Mouse (Mus musculus) intestine, embryonic 15.5 days (tissue): ENCODE measurements around the gene Flnb. TPM values are rescaled to one million over a fixed set of nuclear protein-coding genes. Genes with fewer than 3 reads are reported as not detected.

Source experiments
- ATAC-seq: fragments of 200-750 bp; cut with Nextera tagmentation; 2 replicates; pipeline ENCODE4 v1.8.0; 2017; ENCODE audit warnings: moderate TSS enrichment, moderate library complexity
- H3K27ac ChIP-seq: fragments of 300-500 bp; sonication (generic); 2 replicates; pipeline ENCODE4 v1.5.1; 2015; ENCODE audit warnings: mild to moderate bottlenecking, inconsistent platforms
- H3K27me3 ChIP-seq: fragments of 300-500 bp; sonication (generic); replicated peaks from 2 replicates; pipeline ENCODE4 v1.6.1; 2015; ENCODE audit warnings: inconsistent platforms
- H3K36me3 ChIP-seq: fragments of 300-500 bp; sonication (generic); 2 replicates; pipeline ENCODE4 v1.6.1; 2015; ENCODE audit warnings: inconsistent platforms
- H3K4me1 ChIP-seq: fragments of 300-500 bp; sonication (generic); replicated peaks from 2 replicates; pipeline ENCODE4 v1.6.1; 2015; ENCODE audit warnings: inconsistent platforms
- H3K4me2 ChIP-seq: fragments of 300-500 bp; sonication (generic); replicated peaks from 2 replicates; pipeline ENCODE4 v1.6.1; 2015; ENCODE audit warnings: mild to moderate bottlenecking, inconsistent platforms
- H3K4me3 ChIP-seq: fragments of 300-500 bp; sonication (generic); replicated peaks from 2 replicates; pipeline ENCODE4 v1.5.1; 2015; ENCODE audit warnings: inconsistent platforms
- H3K9ac ChIP-seq: fragments of 300-500 bp; sonication (generic); 2 replicates; pipeline ENCODE4 v1.6.1; 2015; ENCODE audit warnings: inconsistent platforms
- H3K9me3 ChIP-seq: fragments of 300-500 bp; sonication (generic); 2 replicates; pipeline ENCODE4 v1.6.1; 2016; ENCODE audit warnings: inconsistent platforms
- WGBS: fragments of 180-500 bp; shearing (Covaris S2); methylation state at CpG from one replicate; pipeline ENCODE4 v1.1.7; 2015; 5-methylcytosine and 5-hydroxymethylcytosine counted together
- polyA plus RNA-seq: library from polyadenylated mRNA; unstranded; fragments of >200 nt; fragmentation: Nextera tagmentation; extraction: Ambion mirVana; gene quantifications from 2 replicates; pipeline ENCODE4 v1.2.1, GENCODE M21; 2015

Gene Flnb
- polyA plus RNA-seq, 1 experiment from 2014 or later, result 17.4 TPM

DNA sequence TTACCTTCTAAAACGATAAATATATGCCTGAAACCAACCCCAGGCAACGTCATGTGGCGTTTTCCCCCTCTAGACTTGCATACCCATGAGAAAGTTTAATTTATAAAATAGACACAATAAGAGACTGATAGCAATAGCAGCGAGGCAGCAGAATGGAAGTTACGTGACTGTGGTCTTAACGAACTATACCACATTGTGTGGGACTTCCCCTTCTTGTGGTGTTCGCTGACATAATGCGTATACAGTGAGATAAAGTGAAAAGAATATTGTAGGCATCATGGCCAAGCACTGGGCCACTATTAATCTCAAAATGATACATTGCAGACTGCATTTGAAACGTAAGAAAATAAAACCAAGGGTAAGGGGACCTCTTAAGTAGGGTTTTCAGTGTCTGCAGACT is 72.1 kb downstream of the Flnb start:
- peaks cover 27% of the 10 kb centered on the region for H3K36me3 ChIP-seq
- 74% methylated on average over 9 of the region's 9 CpGs for WGBS
- no peaks in the 10 kb centered on the region for H3K9me3 ChIP-seq
- H3K4me3 ChIP-seq, result no peak overlapping the region
- H3K27ac ChIP-seq, result no peak overlapping the region; the same call in 1 of the 2 replicates
- no peak overlapping the region for H3K4me2 ChIP-seq
- no peak for ATAC-seq
- H3K4me1 ChIP-seq, result 0 out of 2 replicates have a peak, but pooled peaks cover 7% of the 10 kb centered on the region
- H3K27me3 ChIP-seq, result no peaks in the 10 kb centered on the region
- H3K9ac ChIP-seq, result no peak overlapping the region

DNA sequence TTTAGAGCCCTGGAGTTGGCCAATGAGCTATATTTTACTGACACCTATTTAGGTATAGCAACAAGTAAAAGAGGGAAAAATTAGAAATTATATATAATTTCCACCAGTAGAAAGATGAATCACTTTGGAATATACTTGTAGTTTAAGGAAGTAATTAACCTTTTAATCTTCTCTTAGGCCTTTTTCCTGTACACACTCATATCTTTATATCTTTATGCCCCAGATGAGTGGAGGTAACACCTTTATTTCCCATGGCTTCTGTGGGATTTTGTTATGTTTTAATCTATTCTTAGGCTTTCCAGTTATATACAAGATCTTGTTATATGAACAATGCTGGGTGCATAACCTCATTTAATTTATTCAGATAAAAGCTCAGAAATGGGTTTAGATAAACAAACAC is 73.6 kb downstream of the Flnb start:
- Histone ChIP-seq H3K36me3 (peaks cover 27% of the 10 kb centered on the region), H3K4me3 (no peak overlapping the region), H3K9me3 (no peaks in the 10 kb centered on the region), H3K27ac (no peak overlapping the region), H3K9ac (no peak overlapping the region), H3K4me2 (no peak overlapping the region), H3K4me1 (0 out of 2 replicates have a peak, but pooled peaks cover 7% of the 10 kb centered on the region), H3K27me3 (no peaks in the 10 kb centered on the region)
- no peak for ATAC-seq

DNA sequence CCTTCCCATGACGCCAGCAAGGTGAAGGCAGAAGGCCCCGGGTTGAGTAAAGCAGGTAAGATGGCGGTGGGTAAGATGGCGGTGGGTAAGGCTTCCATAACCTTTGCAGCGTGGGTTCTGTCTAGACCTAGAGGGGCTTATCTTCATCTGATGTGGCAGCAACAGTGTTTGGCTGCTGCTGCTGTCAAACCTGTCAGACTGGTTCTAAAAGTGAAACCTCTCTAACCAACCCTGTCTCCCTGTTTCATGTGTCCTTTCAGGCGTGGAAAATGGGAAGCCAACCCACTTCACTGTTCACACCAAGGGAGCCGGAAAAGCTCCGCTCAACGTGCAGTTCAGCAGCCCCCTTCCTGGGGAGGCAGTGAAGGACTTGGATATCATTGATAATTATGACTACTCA is 78.4 kb downstream of the Flnb start:
- H3K9me3 ChIP-seq, result no peaks in the 10 kb centered on the region
- H3K9ac ChIP-seq, result no peak overlapping the region
- peaks cover 10% of the 10 kb centered on the region for H3K4me1 ChIP-seq
- ATAC-seq, result peak; percentile 85
- H3K4me2 ChIP-seq, result no peak overlapping the region
- H3K36me3 ChIP-seq, result peaks cover 29% of the 10 kb centered on the region
- no peak overlapping the region for H3K4me3 ChIP-seq
- H3K27ac ChIP-seq, result no peak overlapping the region
- H3K27me3 ChIP-seq, result no peaks in the 10 kb centered on the region
- WGBS, result 67% methylated on average over 9 of the region's 9 CpGs

DNA sequence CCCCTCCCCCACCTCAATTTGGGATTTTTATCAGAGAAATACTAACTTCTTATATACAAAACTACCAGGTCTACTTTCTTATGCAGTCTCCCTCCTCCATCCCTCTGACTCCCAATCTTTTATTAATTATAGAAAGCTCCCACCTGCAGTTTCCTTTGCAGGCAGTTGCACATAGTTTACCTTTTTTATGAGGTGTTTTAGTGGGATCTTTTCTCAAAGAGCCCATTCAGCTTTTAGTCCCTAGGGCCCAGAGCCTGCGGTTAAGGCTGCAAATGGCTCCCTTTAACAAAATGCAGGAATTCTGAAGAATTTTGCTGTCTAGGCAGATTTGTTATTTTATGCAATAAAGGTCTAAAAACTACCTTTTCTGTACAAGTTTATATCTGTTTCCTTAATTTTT is 78.9 kb downstream of the Flnb start:
- Histone ChIP-seq H3K27me3 (no peaks in the 10 kb centered on the region), H3K4me1 (peaks cover 11% of the 10 kb centered on the region), H3K9me3 (no peaks in the 10 kb centered on the region), H3K36me3 (peaks cover 28% of the 10 kb centered on the region), H3K4me2 (no peak overlapping the region), H3K27ac (no peak overlapping the region), H3K4me3 (no peak overlapping the region), H3K9ac (no peak overlapping the region)
- ATAC-seq, result no peak
- WGBS, result 87% methylated on average over 1 of the region's 1 CpGs

DNA sequence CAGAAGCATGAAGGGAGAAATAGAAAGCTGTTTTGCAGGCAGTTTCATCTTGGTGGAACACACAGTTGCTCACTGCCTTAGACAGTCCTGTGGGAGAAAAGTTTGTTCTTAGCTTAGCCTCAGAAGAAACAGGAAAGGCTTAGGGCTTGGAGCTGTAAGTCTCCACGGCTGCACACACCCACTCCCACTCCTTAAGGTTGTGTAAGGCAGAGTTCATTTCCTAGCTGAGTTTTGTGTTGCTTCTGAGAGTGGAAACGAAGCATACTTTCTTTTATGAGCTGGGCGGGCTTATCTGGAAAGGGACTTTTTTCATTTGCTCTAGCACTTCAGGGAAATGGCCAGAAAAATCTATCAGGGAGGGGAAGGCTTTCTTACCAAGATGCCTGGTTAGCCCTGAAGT is 82.2 kb downstream of the Flnb start:
- Histone ChIP-seq H3K27me3 (no peaks in the 10 kb centered on the region), H3K4me2 (peak overlapping the region; percentile 15; the same call in 1 of the 2 replicates), H3K36me3 (peaks cover 10% of the 10 kb centered on the region), H3K9me3 (no peaks in the 10 kb centered on the region), H3K4me1 (peaks cover 11% of the 10 kb centered on the region), H3K27ac (peak overlapping the region; percentile 81), H3K4me3 (no peak overlapping the region), H3K9ac (no peak overlapping the region)
- WGBS, result 34% methylated on average over 3 of the region's 3 CpGs
- peak; percentile 54 for ATAC-seq

DNA sequence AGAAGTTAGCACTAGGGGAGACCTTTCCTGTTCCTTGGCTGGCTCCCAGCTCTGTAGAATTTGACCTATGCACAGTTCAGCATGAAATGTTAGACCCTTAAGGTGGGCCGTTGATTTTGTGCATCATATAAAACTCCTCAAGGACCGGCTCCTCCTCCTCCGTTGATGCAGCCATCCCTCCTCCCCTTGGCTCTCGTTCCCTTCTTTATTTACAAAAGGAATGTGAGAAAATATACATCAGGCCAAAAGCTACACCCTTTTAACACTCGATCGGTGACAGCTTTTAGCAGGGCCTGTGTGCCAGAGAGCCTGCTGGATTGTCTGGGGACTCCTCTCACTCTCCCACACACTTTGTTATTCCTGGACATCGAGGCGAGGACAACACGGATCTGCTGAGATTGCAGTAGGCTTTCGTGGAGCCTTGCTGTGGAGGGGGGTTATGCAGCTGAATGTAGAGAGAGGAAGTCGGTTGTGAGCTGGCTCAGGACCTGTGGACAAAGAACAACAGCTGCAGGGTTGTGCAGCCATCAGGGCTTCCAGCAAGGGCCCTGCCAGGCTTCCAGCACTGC is 82.8 kb downstream of the Flnb start:
- no peaks in the 10 kb centered on the region for H3K27me3 ChIP-seq
- peak overlapping the region; percentile 15; the same call in 1 of the 2 replicates for H3K4me2 ChIP-seq
- no peaks in the 10 kb centered on the region for H3K9me3 ChIP-seq
- H3K27ac ChIP-seq, result peak overlapping the region; percentile 81
- no peak overlapping the region for H3K9ac ChIP-seq
- peak; percentile 61 for ATAC-seq
- WGBS, result 22% methylated on average over 11 of the region's 11 CpGs
- no peak overlapping the region for H3K4me3 ChIP-seq
- peaks cover 11% of the 10 kb centered on the region for H3K4me1 ChIP-seq
- peaks cover 12% of the 10 kb centered on the region for H3K36me3 ChIP-seq

DNA sequence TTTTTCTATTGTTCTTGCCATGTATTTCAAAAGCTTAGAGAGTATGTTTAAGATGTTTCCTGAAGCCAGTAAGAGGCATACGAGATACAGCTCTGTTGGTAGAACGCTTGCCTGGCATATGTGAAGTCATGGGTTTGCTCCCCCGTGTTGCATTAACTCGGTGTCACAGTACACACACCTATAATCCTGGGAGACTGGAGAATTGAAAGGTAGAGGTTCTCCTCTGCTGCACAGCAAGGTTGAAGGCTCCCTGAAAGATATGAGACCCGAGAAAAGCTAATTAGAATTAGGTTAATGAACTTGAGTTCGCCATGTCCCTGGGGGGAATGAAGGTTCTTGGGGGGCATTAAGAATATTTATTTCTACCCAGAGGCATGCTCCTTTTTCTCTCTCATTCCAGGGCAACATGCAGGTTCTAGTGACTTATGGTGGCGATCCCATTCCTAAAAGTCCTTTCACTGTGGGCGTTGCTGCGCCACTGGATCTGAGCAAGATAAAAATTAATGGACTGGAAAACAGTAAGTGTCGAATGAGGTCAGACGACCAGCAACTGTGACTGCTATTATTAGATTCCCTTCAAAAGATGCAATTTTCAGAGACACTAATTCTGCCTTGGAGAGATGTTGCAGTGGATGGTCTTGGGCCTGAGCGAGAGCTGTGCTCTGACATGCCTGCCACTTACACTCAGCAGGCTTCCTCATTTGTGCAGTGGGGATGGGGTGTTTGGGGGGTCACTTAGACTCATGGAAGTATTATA is 83.9 kb downstream of the Flnb start:
- Histone ChIP-seq H3K27ac (no peak overlapping the region), H3K9ac (no peak overlapping the region), H3K36me3 (peaks cover 15% of the 10 kb centered on the region), H3K4me1 (peaks cover 11% of the 10 kb centered on the region), H3K4me3 (no peak overlapping the region), H3K9me3 (no peaks in the 10 kb centered on the region), H3K27me3 (no peaks in the 10 kb centered on the region), H3K4me2 (no peak overlapping the region)
- ATAC-seq, result no peak
- WGBS, result 86% methylated on average over 12 of the region's 12 CpGs

DNA sequence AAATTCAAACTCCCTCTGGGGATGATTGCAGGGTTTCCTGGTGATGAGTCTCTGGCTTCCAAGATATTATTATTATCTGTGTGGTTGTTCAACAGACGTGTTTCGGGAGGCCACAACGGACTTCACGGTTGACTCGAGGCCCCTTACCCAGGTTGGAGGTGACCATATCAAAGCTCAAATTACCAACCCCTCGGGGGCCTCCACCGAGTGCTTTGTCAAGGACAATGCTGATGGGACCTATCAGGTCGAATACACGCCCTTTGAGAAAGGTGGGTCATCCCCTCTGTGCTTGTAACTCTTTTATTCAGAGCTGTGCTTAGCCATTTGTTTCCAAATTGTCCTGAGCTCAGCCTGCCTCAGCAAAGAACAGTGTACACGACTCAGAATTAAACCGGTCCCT is 89.3 kb downstream of the Flnb start:
- no peak for ATAC-seq
- H3K36me3 ChIP-seq, result peaks cover 23% of the 10 kb centered on the region
- no peaks in the 10 kb centered on the region for H3K9me3 ChIP-seq
- H3K27ac ChIP-seq, result no peak overlapping the region
- no peaks in the 10 kb centered on the region for H3K4me1 ChIP-seq
- H3K9ac ChIP-seq, result no peak overlapping the region
- WGBS, result 87% methylated on average over 11 of the region's 11 CpGs
- H3K4me3 ChIP-seq, result no peak overlapping the region
- H3K4me2 ChIP-seq, result no peak overlapping the region
- H3K27me3 ChIP-seq, result no peaks in the 10 kb centered on the region

DNA sequence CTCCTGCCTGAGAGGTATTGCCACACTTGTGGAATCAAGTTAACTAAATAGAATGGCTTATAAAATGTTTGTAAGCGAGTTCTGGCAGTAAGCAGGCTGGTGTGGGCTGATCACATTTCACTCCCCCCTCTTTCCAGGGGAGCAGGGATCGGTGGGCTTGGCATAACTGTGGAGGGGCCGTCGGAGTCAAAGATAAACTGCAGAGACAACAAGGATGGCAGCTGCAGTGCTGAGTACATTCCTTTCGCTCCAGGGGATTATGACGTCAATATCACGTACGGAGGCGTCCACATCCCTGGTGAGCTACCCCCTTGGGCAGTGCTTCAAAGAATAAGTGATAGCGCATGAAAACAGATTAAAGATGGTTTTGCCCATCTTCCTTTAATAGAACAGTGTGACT is 91.7 kb downstream of the Flnb start:
- no peak overlapping the region for H3K27ac ChIP-seq
- H3K9me3 ChIP-seq, result no peaks in the 10 kb centered on the region
- H3K4me2 ChIP-seq, result no peak overlapping the region
- no peak for ATAC-seq
- peaks cover 30% of the 10 kb centered on the region for H3K36me3 ChIP-seq
- no peaks in the 10 kb centered on the region for H3K27me3 ChIP-seq
- H3K9ac ChIP-seq, result no peak overlapping the region
- no peak overlapping the region for H3K4me3 ChIP-seq
- H3K4me1 ChIP-seq, result 0 out of 2 replicates have a peak, but pooled peaks cover 3% of the 10 kb centered on the region
- WGBS, result 61% methylated on average over 10 of the region's 10 CpGs

DNA sequence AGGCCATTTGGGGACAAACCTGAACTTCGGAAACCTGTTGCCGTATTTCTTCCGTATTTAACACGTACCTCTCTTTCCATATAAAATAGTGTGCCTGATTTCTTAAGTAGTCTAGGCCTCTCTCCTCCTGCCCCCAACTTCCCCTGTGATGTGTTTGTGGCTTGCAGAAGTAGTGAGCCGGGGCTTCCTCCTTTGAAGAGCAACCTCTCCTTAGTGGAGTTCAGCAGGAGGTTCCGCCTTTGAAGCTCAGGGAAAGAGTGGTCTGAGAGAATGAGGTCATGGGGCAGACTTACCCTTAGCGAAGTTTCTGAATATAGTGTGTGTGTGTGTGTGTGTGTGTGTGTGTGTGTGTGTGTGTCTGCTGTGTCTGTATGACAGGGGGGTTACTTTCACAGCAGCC is 96.1 kb downstream of the Flnb start:
- Histone ChIP-seq H3K4me1 (peaks cover 4% of the 10 kb centered on the region; the same call in 1 of the 2 replicates), H3K9ac (no peak overlapping the region), H3K36me3 (peaks cover 27% of the 10 kb centered on the region), H3K9me3 (no peaks in the 10 kb centered on the region), H3K27me3 (no peaks in the 10 kb centered on the region), H3K4me2 (no peak overlapping the region), H3K4me3 (no peak overlapping the region), H3K27ac (no peak overlapping the region)
- WGBS, result 69% methylated on average over 7 of the region's 7 CpGs
- ATAC-seq, result 0 out of 2 replicates have a peak, but pooled peaks have one; percentile 13

DNA sequence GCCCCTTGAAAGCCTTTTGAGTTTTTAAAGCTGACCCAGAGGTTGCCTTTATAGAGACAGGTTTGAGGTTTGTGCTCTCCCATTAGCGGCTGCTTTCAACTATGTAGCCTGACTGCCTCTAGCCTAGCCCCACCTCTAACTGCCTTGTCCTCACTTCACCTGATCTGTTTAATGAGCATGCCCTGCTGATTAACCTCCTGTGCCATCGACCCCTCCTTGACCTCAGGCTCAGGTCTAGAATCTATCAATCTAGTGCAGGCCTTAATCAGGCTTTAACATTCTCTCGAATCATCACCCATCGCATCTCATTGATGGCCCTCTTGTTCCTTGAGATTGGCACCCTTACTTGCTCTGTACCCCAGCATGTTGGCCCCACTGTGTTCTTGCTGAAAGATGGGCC is 96.7 kb downstream of the Flnb start:
- no peaks in the 10 kb centered on the region for H3K27me3 ChIP-seq
- H3K36me3 ChIP-seq, result peaks cover 31% of the 10 kb centered on the region
- H3K4me2 ChIP-seq, result no peak overlapping the region
- no peak overlapping the region for H3K4me3 ChIP-seq
- H3K4me1 ChIP-seq, result peaks cover 10% of the 10 kb centered on the region; the same call in 1 of the 2 replicates
- ATAC-seq, result no peak
- H3K9ac ChIP-seq, result no peak overlapping the region
- WGBS, result 60% methylated on average over 4 of the region's 4 CpGs
- H3K27ac ChIP-seq, result no peak overlapping the region
- no peaks in the 10 kb centered on the region for H3K9me3 ChIP-seq

DNA sequence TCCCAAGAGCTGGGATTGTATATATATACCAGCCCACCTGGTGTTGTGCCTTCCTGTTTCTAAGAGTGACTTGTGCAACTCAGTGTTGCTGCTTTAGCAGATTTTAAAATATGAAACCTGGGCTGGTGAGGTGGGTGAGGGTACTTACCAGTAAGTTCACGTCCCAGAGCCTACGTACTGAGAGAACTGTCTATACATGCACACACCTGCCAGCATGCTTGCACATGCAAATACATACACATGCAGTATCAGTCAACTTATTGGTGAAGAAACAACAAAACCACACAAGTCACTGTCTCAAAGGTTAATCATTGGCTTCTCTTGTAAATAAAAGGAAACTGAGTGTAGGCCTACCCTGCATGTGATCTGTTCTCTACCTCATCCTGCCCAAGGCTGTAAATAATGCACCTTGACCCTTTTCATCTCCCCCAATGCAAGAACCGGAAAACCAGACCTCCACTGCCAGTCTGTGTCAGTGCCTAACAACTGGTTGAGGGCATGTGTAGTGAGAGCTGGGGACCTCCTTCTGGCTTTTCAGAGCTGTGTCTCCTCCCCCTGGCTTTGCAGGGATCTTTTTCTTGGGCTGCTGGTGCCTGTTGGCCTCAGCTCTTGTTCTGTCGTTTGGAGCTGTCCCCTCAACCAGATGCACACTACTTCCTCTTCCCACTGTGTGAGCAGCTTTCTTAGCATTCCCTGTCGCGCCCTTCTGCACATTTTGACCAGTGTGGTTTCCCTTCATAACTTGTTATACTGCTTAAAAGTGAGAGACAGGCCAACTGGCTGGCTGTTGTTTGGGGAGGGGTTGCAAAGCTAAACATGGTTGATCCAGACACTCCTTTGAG is 100.6 kb downstream of the Flnb start:
- H3K36me3 ChIP-seq, result peaks cover 22% of the 10 kb centered on the region; the same call in 1 of the 2 replicates
- H3K9ac ChIP-seq, result no peak overlapping the region
- H3K9me3 ChIP-seq, result no peaks in the 10 kb centered on the region
- peaks cover 9% of the 10 kb centered on the region; the same call in 1 of the 2 replicates for H3K4me1 ChIP-seq
- H3K4me3 ChIP-seq, result no peak overlapping the region
- 60% methylated on average over 6 of the region's 6 CpGs for WGBS
- H3K27me3 ChIP-seq, result no peaks in the 10 kb centered on the region
- peak overlapping the region; percentile 36; the same call in 1 of the 2 replicates for H3K27ac ChIP-seq
- peak; percentile 72 for ATAC-seq
- no peak overlapping the region for H3K4me2 ChIP-seq
